ENCODE assay signal across 27 mouse cellular contexts in genomic region chr15:80570226-80570625, GRCm38 (mm10). TPM values are rescaled to one million over a fixed set of nuclear protein-coding genes. Genes with fewer than 3 reads are reported as not detected.
DNase-seq lines count a peak whose midpoint lies in the region; ATAC-seq and TF ChIP-seq lines count a peak whose summit lies in the region.
"Had no signal": no experiment of that assay in that cellular context is flagged by ENCODE, and none has a peak within 500 bp of the region (broad histone marks: within the 10 kb centered on the region; RNA-seq: fewer than 3 reads in every experiment).

No protein-coding gene starts in this region.

- H3K36me3 ChIP-seq in heart, embryonic 10.5 days = no peaks in the 10 kb centered on the region
- H3K36me3 ChIP-seq in heart, adult 2 months (ENCODE audit: control insufficient read depth, insufficient read depth, low read length) = no peaks in the 10 kb centered on the region
- peaks cover 4% of the 10 kb centered on the region; the same call in 1 of the 2 replicates for H3K36me3 ChIP-seq in thymus, adult 2 months (ENCODE audit: control insufficient read depth, insufficient read depth, low read length)
- H3K36me3 ChIP-seq in kidney, embryonic 15.5 days = no peaks in the 10 kb centered on the region
- H3K36me3 ChIP-seq: embryonic facial prominence, embryonic 13.5 days; embryonic facial prominence, embryonic 15.5 days; forebrain, embryonic 10.5 days; forebrain, embryonic 12.5 days had no signal

- peak; percentile 57 for DNase-seq in heart, embryonic 10.5 days (ENCODE audit: low spot score)
- no peak for DNase-seq in heart, adult 2 months
- DNase-seq in thymus, adult 2 months = no peak
- DNase-seq in thymus, postnatal 25 days = no peak
- DNase-seq: adrenal gland, adult 2 months; adrenal gland, postnatal 10 days; adrenal gland, postnatal 25 days; cerebellum, adult 11 months; cerebellum, adult 18-20 months; cerebellum, adult 8-10 months; cerebellum, adult 9-11 months; cerebellum, postnatal 14 days; cerebellum, postnatal 36 days; embryo, embryonic 11 days had no signal

- no peaks in the 10 kb centered on the region for H3K79me2 ChIP-seq in heart, adult 2 months (replicated peaks; ENCODE audit: control insufficient read depth, insufficient read depth, low read length)

- H3K4me3 ChIP-seq in heart, embryonic 10.5 days = no peak overlapping the region
- no peak overlapping the region for H3K4me3 ChIP-seq in heart, adult 2 months
- no peak overlapping the region for H3K4me3 ChIP-seq in thymus, adult 2 months (ENCODE audit: control insufficient read depth, insufficient read depth, low read length)
- no peak overlapping the region for H3K4me3 ChIP-seq in kidney, embryonic 15.5 days (replicated peaks)
- H3K4me3 ChIP-seq: embryonic facial prominence, embryonic 13.5 days; embryonic facial prominence, embryonic 15.5 days; erythroblast, embryonic 14.5 days; forebrain, embryonic 10.5 days; forebrain, embryonic 12.5 days had no signal

- no peak for TF ChIP-seq POLR2A in heart, adult 2 months (IDR thresholded peaks at IDR 0.05; ENCODE audit: insufficient read depth, low read depth, low read length)
- no peak for TF ChIP-seq POLR2A in thymus, adult 2 months (IDR thresholded peaks at IDR 0.05; ENCODE audit: control insufficient read depth, extremely low read depth, insufficient read depth, low read length, poor library complexity)

- intact Hi-C loops in heart, adult 2 months (cut with DNase I) = no loop called here

- no peak overlapping the region for H3K9ac ChIP-seq in heart, adult 2 months (ENCODE audit: low read depth, low read length)
- no peak overlapping the region for H3K9ac ChIP-seq in kidney, embryonic 15.5 days
- H3K9ac ChIP-seq: embryonic facial prominence, embryonic 13.5 days; embryonic facial prominence, embryonic 15.5 days; forebrain, embryonic 12.5 days had no signal

- H3K9me3 ChIP-seq in heart, embryonic 10.5 days = no peaks in the 10 kb centered on the region
- no peaks in the 10 kb centered on the region for H3K9me3 ChIP-seq in kidney, embryonic 15.5 days (replicated peaks)
- H3K9me3 ChIP-seq: embryonic facial prominence, embryonic 13.5 days; embryonic facial prominence, embryonic 15.5 days; forebrain, embryonic 10.5 days; forebrain, embryonic 12.5 days had no signal

- WGBS in heart, embryonic 10.5 days = 82% methylated on average over 1 of the region's 1 CpGs
- 83% methylated on average over 1 of the region's 1 CpGs for WGBS in heart, adult 2 months
- WGBS in thymus, adult 2 months = 68% methylated on average over 1 of the region's 1 CpGs
- WGBS in kidney, embryonic 15.5 days = 89% methylated on average over 1 of the region's 1 CpGs

- TF ChIP-seq EP300 in heart, adult 2 months (IDR thresholded peaks at IDR 0.05; ENCODE audit: insufficient read depth, low read depth, low read length) = no peak

- ATAC-seq in kidney, embryonic 15.5 days (replicated peaks; ENCODE audit: low FRiP score) = no peak
- ATAC-seq: forebrain, embryonic 14.5 days; forebrain, embryonic 16.5 days had no signal

- no peaks in the 10 kb centered on the region for H3K4me1 ChIP-seq in heart, embryonic 10.5 days
- H3K4me1 ChIP-seq in heart, adult 2 months (ENCODE audit: control insufficient read depth, insufficient read depth, low read length) = no peaks in the 10 kb centered on the region
- H3K4me1 ChIP-seq in thymus, adult 2 months (replicated peaks; ENCODE audit: control insufficient read depth, insufficient read depth, low read length) = peaks cover 49% of the 10 kb centered on the region
- H3K4me1 ChIP-seq in kidney, embryonic 15.5 days = no peaks in the 10 kb centered on the region
- H3K4me1 ChIP-seq: forebrain, embryonic 10.5 days; forebrain, embryonic 12.5 days had no signal

- no peak overlapping the region for H3K27ac ChIP-seq in heart, embryonic 10.5 days
- H3K27ac ChIP-seq in heart, adult 2 months = no peak overlapping the region
- peak overlapping the region; percentile 85 for H3K27ac ChIP-seq in thymus, adult 2 months (ENCODE audit: control insufficient read depth, insufficient read depth, low read length)
- H3K27ac ChIP-seq in kidney, embryonic 15.5 days = no peak overlapping the region
- H3K27ac ChIP-seq: embryonic facial prominence, embryonic 13.5 days; embryonic facial prominence, embryonic 15.5 days; forebrain, embryonic 10.5 days; forebrain, embryonic 12.5 days had no signal

- H3K4me2 ChIP-seq in kidney, embryonic 15.5 days = no peak overlapping the region
- H3K4me2 ChIP-seq: embryonic facial prominence, embryonic 13.5 days; embryonic facial prominence, embryonic 15.5 days; forebrain, embryonic 12.5 days had no signal

- no peak for TF ChIP-seq CTCF in heart, adult 2 months (IDR thresholded peaks at IDR 0.05)
- no peak for TF ChIP-seq CTCF in thymus, adult 2 months (IDR thresholded peaks at IDR 0.05; ENCODE audit: borderline replicate concordance, control insufficient read depth, extremely low read depth, insufficient read depth, low read length, poor library complexity)

- peaks cover 75% of the 10 kb centered on the region for H3K27me3 ChIP-seq in heart, embryonic 10.5 days (ENCODE audit: insufficient read depth, poor library complexity, severe bottlenecking)
- H3K27me3 ChIP-seq in heart, adult 2 months (ENCODE audit: control insufficient read depth, insufficient read depth, low read length) = no peaks in the 10 kb centered on the region; the same call in 1 of the 2 replicates
- H3K27me3 ChIP-seq in thymus, adult 2 months (ENCODE audit: control insufficient read depth, insufficient read depth, low read length) = no peaks in the 10 kb centered on the region
- H3K27me3 ChIP-seq in kidney, embryonic 15.5 days = peaks cover under 1% of the 10 kb centered on the region
- H3K27me3 ChIP-seq: embryonic facial prominence, embryonic 15.5 days; forebrain, embryonic 12.5 days had no signal

RNA-seq across cellular contexts. Expression of gene Grap2, which starts 2.2 kb away (rescaled TPM):
- 4.9 and 5.0 TPM in 2 replicates for polyA plus RNA-seq in heart, embryonic 10.5 days (2016; fragmentation: Nextera tagmentation; extraction: Ambion mirVana)
- 1 to 10 TPM in 1 of 2 experiments, under 1 TPM in 1; 0.47 to 1.6 TPM for total RNA-seq in heart, adult 2 months (2021)
- 0.64 and 1.3 TPM in 2 replicates for polyA plus RNA-seq in heart, adult 2 months (2012; rRNA removed)
- 139 and 162 TPM in 2 replicates for polyA plus RNA-seq in thymus, adult 2 months (2012; rRNA removed)
- polyA plus RNA-seq in kidney, embryonic 15.5 days (2015; fragmentation: Nextera tagmentation; extraction: Ambion mirVana) = 0.51 and 1.4 TPM in 2 replicates
- polyA plus RNA-seq: forebrain, embryonic 16.5 days had no signal

RNA-seq across cellular contexts. Expression of gene Enthd1, which starts 5.3 kb away (rescaled TPM):
- not detected in 2 replicates for polyA plus RNA-seq in heart, embryonic 10.5 days (2016; fragmentation: Nextera tagmentation; extraction: Ambion mirVana)
- not detected for total RNA-seq in heart, adult 2 months (2021)
- not detected in 2 replicates for polyA plus RNA-seq in heart, adult 2 months (2012; rRNA removed)
- polyA plus RNA-seq in thymus, adult 2 months (2012; rRNA removed) = 0.09 TPM in 2 replicates
- polyA plus RNA-seq in kidney, embryonic 15.5 days (2015; fragmentation: Nextera tagmentation; extraction: Ambion mirVana) = not detected in 2 replicates
- total RNA-seq: adrenal gland, adult 2 months; adrenal gland, postnatal 10 days; adrenal gland, postnatal 25 days; adrenal gland, postnatal 4 days; common myeloid progenitor, adult 5-6 weeks; MEL had no signal
- polyA plus RNA-seq: adrenal gland, adult 2 months; brain, embryonic 14.5 days; embryonic facial prominence, embryonic 11.5 days; embryonic facial prominence, embryonic 13.5 days; embryonic facial prominence, embryonic 15.5 days; erythroblast, embryonic 14.5 days; forebrain, embryonic 10.5 days; forebrain, embryonic 12.5 days; forebrain, embryonic 14.5 days; forebrain, embryonic 16.5 days had no signal

Comparison
In these comparisons a context has a peak if more than half of its experiments do, and no peak if none do; other contexts are left out.
1. RNA of gene Grap2, which starts 2.2 kb away (polyA plus RNA-seq): 139 to 162 TPM in thymus, adult 2 months; 4.9 to 5.0 TPM in heart, embryonic 10.5 days, 0.51 to 1.4 TPM in kidney, embryonic 15.5 days and 0.64 to 1.3 TPM in heart, adult 2 months; every median in the first group is over 10 times any median in the second.